Mouse (Mus musculus): ENCODE data around the gene Raver2.

Raver2 gene

GRCm38 (mm10) chr4:101168189-101168778 lies 99.5 kb downstream of the Raver2 start:
- intact Hi-C loops (cut with DNase I) = loop anchor here (2.0 to 10.0 kb wide), 3 partner anchors 127 to 199 kb away; no protein-coding TSS in a partner anchor

- intact Hi-C loops (cut with DNase I) = no loop called here
Observed at GRCm38 (mm10) chr4:101172738-101173137, 104.0 kb downstream of the Raver2 start.

DNA sequence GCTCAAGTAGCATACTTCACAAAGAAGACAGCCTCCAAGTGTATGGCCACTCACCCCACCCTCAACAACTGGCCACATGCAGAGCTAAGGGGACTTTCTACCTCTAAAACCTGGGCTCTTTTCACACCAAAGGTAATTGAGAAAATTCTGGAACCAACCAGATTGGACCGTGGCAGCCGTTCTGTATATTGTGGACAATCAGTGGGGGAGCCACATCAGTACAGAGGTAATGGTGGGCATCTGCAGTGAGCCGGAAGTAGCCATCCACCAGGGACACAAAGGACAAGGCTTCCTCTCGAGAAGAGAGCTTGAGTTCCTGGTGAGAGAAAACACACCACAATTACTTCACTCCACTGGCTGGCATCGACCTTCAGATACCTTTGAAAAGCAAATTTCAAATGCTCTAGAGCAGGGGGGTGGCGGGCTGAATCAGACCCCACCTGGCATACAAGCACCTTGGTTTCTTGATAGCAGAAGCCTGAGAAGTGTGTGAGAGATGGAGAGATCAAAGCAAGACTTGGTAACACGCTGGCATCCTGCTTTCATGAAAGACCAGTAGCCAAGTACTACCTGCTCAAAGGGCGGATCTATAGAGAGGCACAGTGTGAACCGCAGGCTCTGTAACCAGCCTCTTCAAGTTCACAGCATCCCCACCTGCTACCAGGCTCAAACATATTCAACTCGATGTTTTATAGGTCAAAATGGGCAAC lies 106.3 kb downstream of the Raver2 start:
- intact Hi-C loops (cut with DNase I) = no loop called here

DNA sequence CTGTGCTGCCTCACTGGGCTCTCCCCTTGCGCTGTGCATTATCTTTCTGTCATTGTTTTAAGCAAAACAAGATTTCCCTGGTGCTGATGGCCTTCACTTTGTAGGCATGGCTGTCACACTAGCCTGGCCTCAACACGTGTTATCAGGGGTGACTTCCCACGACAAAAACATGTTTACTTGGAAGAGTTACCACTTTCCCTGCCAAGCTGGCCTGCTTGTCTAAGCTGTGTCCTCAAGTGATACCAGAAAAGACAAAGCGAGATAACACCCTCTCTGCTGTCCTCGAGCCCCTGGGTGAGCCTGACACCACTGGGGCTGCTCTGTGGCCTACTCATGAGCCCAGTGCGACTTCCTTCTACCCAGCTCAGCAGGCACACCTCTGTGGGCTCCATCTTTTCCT lies 107.3 kb downstream of the Raver2 start:
- intact Hi-C loops (cut with DNase I) = no loop called here

DNA sequence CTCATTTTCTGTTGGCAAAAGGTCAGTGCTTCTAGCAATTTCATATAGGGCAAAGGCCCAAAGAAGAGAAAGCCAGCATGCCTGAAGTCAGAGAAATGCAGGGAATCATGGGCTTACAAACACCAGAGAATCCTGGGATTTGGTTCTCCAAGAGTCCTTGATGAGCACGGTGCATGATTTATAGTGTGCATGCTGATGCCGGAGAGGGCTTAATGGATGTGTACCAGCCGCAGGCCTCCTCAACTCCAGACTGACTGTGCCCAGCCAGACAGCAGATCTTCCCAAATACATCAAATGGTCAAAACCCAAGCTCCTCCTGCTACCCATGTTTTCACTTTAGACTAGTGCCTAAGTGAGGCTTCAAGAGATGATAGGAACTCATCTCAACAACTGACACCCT lies 109.0 kb downstream of the Raver2 start:
- intact Hi-C loops (cut with DNase I) = no loop called here

GRCm38 (mm10) chr4:101179076-101179475 lies 110.3 kb downstream of the Raver2 start:
- intact Hi-C loops (cut with DNase I) = no loop called here

DNA sequence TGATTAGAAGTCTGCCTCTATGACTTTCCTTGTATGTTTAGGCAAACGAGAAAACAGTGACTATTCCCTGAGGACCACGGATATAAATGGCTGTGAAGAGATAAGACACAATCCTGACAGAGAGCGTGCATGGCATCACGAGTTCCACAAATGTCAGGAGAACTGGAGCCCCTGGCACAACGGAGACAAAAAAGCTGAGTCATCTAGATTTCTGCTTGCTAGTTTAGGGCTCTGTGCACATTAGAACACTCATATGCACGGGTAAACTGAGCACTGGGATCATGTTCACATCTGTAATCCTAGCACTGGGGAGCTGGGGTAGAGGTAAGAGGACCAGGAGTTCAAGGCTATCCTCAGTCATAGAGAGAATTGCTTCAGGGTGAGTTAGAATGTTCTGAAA lies 111.1 kb downstream of the Raver2 start:
- intact Hi-C loops (cut with DNase I) = no loop called here

DNA sequence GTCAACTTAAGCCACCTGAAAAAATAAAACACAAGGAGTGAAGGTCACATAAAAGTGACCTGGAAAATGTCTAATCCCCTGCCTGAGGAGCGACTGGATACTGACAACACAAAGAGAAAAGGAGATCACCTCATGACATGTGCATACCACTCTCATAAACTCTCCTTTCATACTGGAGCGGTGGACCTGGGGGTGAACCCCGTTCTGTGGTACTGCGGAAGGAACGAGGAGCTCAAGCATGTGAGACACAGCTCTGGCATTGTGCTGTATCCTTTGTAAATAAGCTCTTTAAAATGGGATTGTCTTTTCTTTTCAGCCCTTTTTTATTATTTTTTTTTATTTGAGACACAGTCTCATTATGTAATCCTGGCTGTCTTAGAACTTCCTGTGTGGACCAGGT lies 111.9 kb downstream of the Raver2 start:
- intact Hi-C loops (cut with DNase I) = no loop called here

DNA sequence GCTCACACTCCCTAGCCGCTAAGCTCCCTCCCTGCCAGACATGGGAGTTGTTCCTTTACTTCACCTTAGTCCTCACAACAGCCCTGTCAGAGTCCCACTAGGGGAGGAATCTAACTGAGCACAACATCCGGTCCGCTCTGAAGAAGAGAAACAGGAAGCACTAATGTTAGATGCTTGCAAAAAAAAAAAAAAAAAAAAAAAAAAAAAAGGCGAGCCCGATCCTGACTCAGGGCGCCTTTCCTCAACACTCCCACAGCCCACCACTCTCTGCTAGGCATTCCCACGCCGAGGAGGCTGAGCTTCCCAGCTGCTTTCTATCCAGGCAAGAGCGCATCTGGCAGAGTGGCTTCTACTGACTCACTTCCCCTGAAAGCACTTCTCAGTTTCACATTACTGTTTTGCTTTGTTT lies 113.8 kb downstream of the Raver2 start:
- intact Hi-C loops (cut with DNase I) = no loop called here

GRCm38 (mm10) chr4:101185216-101185615 lies 116.4 kb downstream of the Raver2 start:
- intact Hi-C loops (cut with DNase I) = loop anchor here (5.0 kb wide), 1 partner anchor 77 kb away; no protein-coding TSS in a partner anchor

GRCm38 (mm10) chr4:101186591-101186990 lies 117.8 kb downstream of the Raver2 start:
- intact Hi-C loops (cut with DNase I) = loop anchor here (5.0 kb wide), 1 partner anchor 76 kb away; no protein-coding TSS in a partner anchor

DNA sequence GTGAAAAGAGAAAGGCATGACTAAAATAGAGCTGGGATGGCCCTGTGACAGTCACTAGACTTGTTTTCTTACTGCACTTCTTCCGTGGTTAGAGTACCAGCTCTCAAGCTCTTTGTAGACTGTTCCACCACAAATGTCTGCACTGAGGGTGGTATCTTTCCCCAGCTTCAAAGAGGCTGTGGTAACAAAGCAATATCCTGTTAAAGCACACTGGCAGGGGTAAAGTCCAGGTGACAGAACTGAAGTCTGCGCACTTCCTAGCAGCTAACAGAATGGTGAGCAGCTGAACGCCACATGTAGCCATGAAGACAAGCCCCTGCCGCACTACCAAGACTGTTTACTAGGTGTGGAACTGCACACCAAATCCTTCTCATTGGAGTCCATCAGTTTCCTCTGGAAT lies 118.6 kb downstream of the Raver2 start:
- intact Hi-C loops (cut with DNase I) = loop anchor here (5.0 kb wide), 1 partner anchor 75 kb away; no protein-coding TSS in a partner anchor

GRCm38 (mm10) chr4:101192241-101192976 lies 123.6 kb downstream of the Raver2 start:
- intact Hi-C loops (cut with DNase I) = no loop called here

DNA sequence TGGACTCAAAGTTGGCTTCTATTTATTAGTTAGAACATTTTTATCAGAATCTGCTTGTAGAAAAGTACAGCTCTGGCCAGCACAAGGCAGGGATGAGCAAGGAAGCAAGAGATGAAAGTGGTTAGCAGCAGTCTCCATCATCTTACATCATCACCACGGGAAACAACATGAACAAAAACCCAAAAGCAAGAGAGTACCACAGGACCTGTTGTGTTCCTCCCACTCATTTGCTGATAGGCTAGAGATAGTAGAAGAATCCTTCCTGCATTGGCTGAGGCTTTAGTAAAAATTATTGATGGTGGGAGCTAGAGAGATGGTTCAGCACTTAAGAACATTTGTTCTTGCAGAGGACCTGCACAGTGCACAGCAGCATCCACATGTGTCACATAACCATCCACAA lies 125.4 kb downstream of the Raver2 start:
- intact Hi-C loops (cut with DNase I) = no loop called here

- intact Hi-C loops (cut with DNase I) = loop anchor here (5.0 kb wide), 1 partner anchor 36 kb away; no protein-coding TSS in a partner anchor
Observed at GRCm38 (mm10) chr4:101196407-101196806, 127.6 kb downstream of the Raver2 start.

GRCm38 (mm10) chr4:101197421-101198170 lies 128.8 kb downstream of the Raver2 start:
- intact Hi-C loops (cut with DNase I) = loop anchor here (5.0 kb wide), 1 partner anchor 35 kb away; no protein-coding TSS in a partner anchor

DNA sequence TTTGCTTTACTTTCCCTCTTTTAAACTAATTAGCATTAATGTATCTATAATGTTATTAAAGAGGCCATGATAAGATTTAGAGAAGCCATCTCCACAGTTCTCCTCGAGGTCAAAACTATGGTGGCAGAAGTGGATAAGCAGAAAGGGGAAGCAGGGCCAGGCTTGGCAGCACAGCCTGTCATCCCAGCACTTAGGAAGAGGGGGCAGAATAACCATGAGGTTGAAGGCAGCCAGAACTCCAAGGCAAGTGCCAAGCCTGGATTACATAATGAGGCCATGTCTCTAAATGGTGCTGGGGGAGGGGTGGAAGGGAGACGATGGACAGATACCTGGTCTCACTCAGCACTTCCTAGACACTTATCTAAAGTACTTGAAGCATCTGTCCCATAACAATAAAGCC lies 129.6 kb downstream of the Raver2 start:
- intact Hi-C loops (cut with DNase I) = loop anchor here (5.0 kb wide), 1 partner anchor 34 kb away; no protein-coding TSS in a partner anchor

- intact Hi-C loops (cut with DNase I) = loop anchor here (5.0 kb wide), 1 partner anchor 33 kb away; no protein-coding TSS in a partner anchor
Observed at GRCm38 (mm10) chr4:101199433-101200081, 130.8 kb downstream of the Raver2 start.
